Mouse (Mus musculus): Measurements from ENCODE around the gene Zfp764.

GRCm38 (mm10) chr7:127406002-127406987, at the start of gene Zfp764:
- peak; percentile 63 for TF ChIP-seq CTCF (IDR thresholded peaks at IDR 0.05; ENCODE audit: extremely low read depth, insufficient read depth, low read length)
- peak; percentile 50; the same call in 1 of the 2 replicates for TF ChIP-seq POLR2A (IDR thresholded peaks at IDR 0.05; ENCODE audit: extremely low read depth, insufficient read depth, low read length)

All from cortical plate, adult 2 months (tissue).